Mouse (Mus musculus): ENCODE results near the gene Flad1.

Gene Flad1

DNA sequence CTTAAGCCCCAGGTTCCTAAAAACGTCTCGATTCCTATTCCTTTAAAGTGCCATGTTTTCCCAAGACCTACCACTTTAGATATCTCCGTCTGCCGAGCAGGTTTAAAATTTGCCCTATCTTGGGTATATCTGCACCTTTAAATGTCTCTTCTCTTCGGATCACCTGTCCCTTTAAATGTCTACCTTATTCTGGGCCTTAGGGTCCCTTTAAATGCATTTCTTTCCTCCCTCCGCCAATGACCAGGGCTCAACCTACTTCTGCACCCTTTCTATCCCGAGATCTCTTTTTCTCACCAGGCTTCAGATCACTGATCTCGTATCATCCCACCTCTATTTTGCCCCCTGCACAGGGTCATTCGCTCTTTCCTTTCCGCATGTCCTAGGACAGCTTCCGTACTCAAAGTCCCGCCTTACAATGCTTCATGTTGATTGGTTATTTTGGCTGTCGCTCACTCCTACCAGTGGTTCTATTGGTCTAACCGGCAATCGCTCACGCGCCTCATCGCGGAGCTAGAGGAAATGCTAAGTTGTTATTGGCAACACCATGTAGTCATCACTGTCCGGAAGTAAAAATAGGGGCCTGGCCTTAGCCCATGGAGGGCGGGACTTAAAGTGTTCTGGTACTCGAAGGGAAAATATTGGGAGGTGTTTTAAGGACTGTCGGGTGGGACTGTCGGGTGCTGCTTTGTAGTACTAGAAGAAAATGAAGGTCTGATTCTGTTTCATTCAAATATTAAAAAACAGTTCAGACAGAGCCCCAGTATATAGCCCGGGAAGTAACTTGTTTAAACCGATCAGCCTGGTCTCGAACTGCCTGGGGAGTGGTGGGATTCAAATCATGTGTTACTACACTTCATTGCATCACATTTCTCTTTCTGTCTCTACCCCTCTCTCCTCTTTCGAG is at the start of gene Flad1:
Flad1 (minus strand) TSS at position 381 of the 904 bp plus-strand sequence.
- peak; percentile 100 for DNase-seq (ENCODE audit: low read depth, low spot score)

DNA sequence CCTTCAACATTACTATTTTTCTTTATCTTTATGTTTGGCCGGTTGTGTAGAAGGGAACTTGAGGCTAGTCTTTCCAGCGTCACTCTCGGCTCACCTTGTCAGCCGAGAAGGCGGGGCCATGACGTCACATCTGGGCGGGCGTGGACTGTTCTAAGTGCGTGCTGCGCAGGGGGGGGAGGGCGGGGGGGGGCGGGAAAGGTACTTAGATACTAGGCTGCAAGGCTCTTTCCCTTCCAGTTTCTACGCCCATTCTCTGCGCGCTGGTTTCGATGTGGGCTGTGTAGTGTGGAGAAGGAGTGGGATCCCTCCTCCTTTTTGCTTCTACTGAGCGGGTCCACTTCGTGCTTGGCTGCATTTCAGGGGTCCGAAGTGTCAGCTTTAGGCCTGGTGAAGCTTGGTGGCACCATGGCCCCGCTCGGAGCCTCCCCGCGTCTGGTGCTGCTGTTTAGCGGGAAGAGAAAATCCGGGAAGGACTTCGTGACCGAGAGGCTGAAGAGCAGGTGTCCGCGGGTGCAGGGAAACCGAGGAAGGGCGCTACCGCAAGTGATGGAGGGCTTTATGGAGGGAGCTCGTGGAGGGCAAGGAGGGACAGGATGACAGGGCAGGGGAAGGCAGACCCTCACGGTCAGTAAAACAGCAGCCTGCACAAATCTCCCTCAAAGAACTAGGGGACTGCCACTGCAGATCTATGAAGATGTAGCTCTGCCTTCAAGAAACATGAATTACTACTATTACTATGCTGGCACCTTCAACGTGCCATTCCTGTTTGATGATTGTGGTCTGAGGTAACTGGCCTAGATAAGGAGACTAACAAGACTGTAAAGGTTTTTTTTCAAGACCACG is 47.5 kb upstream of the Flad1 start:
- DNase-seq (ENCODE audit: low read depth, low spot score), result peak; percentile 84

- DNase-seq (ENCODE audit: low read depth, low spot score), result no peak
These were observed 46.8 kb upstream of the Flad1 start for GRCm38 (mm10) chr3:89458372-89458964.

- no peak for DNase-seq (ENCODE audit: low read depth, low spot score)
These were observed 45.3 kb upstream of the Flad1 start for GRCm38 (mm10) chr3:89456726-89457665.

- DNase-seq (ENCODE audit: low read depth, low spot score), result no peak
These were observed 44.2 kb upstream of the Flad1 start for GRCm38 (mm10) chr3:89455786-89456285.

- no peak for DNase-seq (ENCODE audit: low read depth, low spot score)
These were observed 42.9 kb upstream of the Flad1 start, which contains the start of gene Pmvk for GRCm38 (mm10) chr3:89454401-89455177. TSS of gene Pmvk (plus strand) at chr3:89454541.

GRCm38 (mm10) chr3:89451916-89452315 is 40.2 kb upstream of the Flad1 start:
- DNase-seq (ENCODE audit: low read depth, low spot score), result no peak

- no peak for DNase-seq (ENCODE audit: low read depth, low spot score)
These were observed 37.9 kb upstream of the Flad1 start for GRCm38 (mm10) chr3:89449541-89449940.

GRCm38 (mm10) chr3:89448720-89449537 is 37.3 kb upstream of the Flad1 start:
- no peak for DNase-seq (ENCODE audit: low read depth, low spot score)

DNA sequence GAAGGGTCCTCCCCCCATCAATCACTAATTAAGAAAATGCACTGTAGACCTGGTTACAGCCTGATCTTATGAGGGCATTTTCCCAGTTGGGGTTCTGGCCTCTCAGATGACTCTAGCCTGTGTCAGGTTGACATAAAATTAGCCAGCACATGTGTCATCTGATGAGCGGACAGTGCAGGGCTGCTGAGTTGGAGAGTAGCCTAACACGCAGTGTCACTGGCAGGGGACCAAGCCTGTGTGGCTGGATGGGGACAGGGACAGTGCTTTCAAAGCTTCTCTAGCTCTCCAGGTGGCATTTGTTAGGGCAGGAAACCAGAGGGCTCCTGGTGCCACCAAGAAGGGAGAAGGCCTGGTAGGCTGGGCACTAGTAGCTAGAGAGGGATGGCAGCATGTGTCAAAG is 29.0 kb upstream of the Flad1 start:
- no peak for DNase-seq (ENCODE audit: low read depth, low spot score)

GRCm38 (mm10) chr3:89437269-89437668 is 25.6 kb upstream of the Flad1 start:
- DNase-seq (ENCODE audit: low read depth, low spot score), result no peak

- DNase-seq (ENCODE audit: low read depth, low spot score), result no peak
These were observed 24.8 kb upstream of the Flad1 start, which contains the start of gene Pbxip1 for GRCm38 (mm10) chr3:89436176-89437113. TSS of gene Pbxip1 (plus strand) at chr3:89436706.

- no peak for DNase-seq (ENCODE audit: low read depth, low spot score)
These were observed 23.4 kb upstream of the Flad1 start for GRCm38 (mm10) chr3:89435041-89435440.

- no peak for DNase-seq (ENCODE audit: low read depth, low spot score)
These were observed 22.9 kb upstream of the Flad1 start for GRCm38 (mm10) chr3:89434532-89434931.

DNA sequence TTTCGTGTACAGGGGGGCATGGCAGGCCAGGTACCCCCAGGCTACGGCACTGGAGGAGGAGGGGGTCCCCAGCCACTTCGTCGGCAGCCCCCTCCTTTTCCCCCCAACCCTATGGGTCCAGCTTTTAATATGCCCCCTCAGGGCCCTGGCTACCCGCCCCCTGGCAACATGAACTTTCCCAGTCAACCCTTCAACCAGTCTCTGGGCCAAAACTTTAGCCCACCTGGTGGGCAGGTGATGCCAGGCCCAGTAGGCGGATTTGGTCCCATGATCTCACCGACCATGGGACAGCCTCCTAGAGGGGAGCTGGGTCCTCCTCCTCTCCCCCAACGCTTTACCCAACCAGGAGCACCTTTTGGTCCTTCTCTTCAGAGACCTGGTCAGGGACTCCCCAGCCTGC is 20.9 kb upstream of the Flad1 start:
- no peak for DNase-seq (ENCODE audit: low read depth, low spot score)

GRCm38 (mm10) chr3:89430171-89431159 is 18.8 kb upstream of the Flad1 start, which contains the start of gene Pygo2:
TSS of gene Pygo2 (plus strand) at chr3:89430214.
- peak; percentile 85 for DNase-seq (ENCODE audit: low read depth, low spot score)

Data from retina, postnatal 7 days (tissue).